Mouse (Mus musculus) intestine, embryonic 14.5 days (tissue): ENCODE data around the gene Vwa3a. TPM values are rescaled to one million over a fixed set of nuclear protein-coding genes. Genes with fewer than 3 reads are reported as not detected.

Experiments
- ATAC-seq: fragments of 200-750 bp; cut with Nextera tagmentation; replicated peaks from 2 replicates; pipeline ENCODE4 v1.8.0; 2017; ENCODE audit warnings: low read depth, moderate number of reproducible peaks, moderate TSS enrichment, moderate library complexity; ENCODE audit not compliant: low FRiP score, low TSS enrichment
- DNase-seq: peaks from one replicate; pipeline ENCODE4 v3.0.0-alpha.2; 2018; ENCODE audit warnings: low spot score
- H3K27ac ChIP-seq: fragments of 300-500 bp; sonication (generic); 2 replicates; pipeline ENCODE4 v1.5.1; 2014; ENCODE audit warnings: low read depth, mild to moderate bottlenecking, control low read depth
- H3K27me3 ChIP-seq: fragments of 300-500 bp; sonication (generic); replicated peaks from 2 replicates; pipeline ENCODE4 v1.6.1; 2014; ENCODE audit warnings: low read length, control low read depth; ENCODE audit not compliant: control insufficient read depth, insufficient read depth
- H3K36me3 ChIP-seq: fragments of 300-500 bp; sonication (generic); 2 replicates; pipeline ENCODE4 v1.6.1; 2014; ENCODE audit warnings: low read length, control low read depth; ENCODE audit not compliant: control insufficient read depth, insufficient read depth
- H3K4me1 ChIP-seq: fragments of 300-500 bp; sonication (generic); replicated peaks from 2 replicates; pipeline ENCODE4 v1.6.1; 2014; ENCODE audit warnings: low read length, control low read depth, mixed read lengths; ENCODE audit not compliant: control insufficient read depth, insufficient read depth
- H3K4me2 ChIP-seq: fragments of 300-500 bp; sonication (generic); 2 replicates; pipeline ENCODE4 v1.6.1; 2014; ENCODE audit warnings: low read length
- H3K4me3 ChIP-seq: fragments of 300-500 bp; sonication (generic); 2 replicates; pipeline ENCODE4 v1.5.1; 2014; ENCODE audit warnings: low read depth, low read length, control low read depth, mixed read lengths
- H3K9ac ChIP-seq: fragments of 300-500 bp; sonication (generic); 2 replicates; pipeline ENCODE4 v1.6.1; 2014; ENCODE audit warnings: mild to moderate bottlenecking, low read length
- H3K9me3 ChIP-seq: fragments of 300-500 bp; sonication (generic); 2 replicates; pipeline ENCODE4 v1.6.1; 2016; ENCODE audit warnings: low read length, control low read depth; ENCODE audit not compliant: control insufficient read depth
- WGBS: fragments of 180-500 bp; shearing (Covaris S2); extraction: QIAGEN DNeasy Blood & Tissue Kit; methylation state at CpG from one replicate; pipeline ENCODE4 v1.1.7; 2014; 5-methylcytosine and 5-hydroxymethylcytosine counted together
- polyA plus RNA-seq: library from polyadenylated mRNA; unstranded; fragments of >200 nt; fragmentation: Nextera tagmentation; extraction: Ambion mirVana; gene quantifications from 2 replicates; pipeline ENCODE4 v1.2.1, GENCODE M21; 2014

Gene Vwa3a
- polyA plus RNA-seq, 1 experiment from 2014 or later = 0.32 TPM

GRCm38 (mm10) chr7:120732906-120733305 lies 6.2 kb upstream of the Vwa3a start:
- no peak overlapping the region for H3K4me2 ChIP-seq
- ATAC-seq = peak; percentile 70; the same call in 1 of the 2 replicates
- H3K4me1 ChIP-seq = 0 out of 2 replicates have a peak, but pooled peaks cover 8% of the 10 kb centered on the region
- peak overlapping the region; percentile 34 for H3K27ac ChIP-seq
- 37% methylated on average over 7 of the region's 7 CpGs for WGBS
- DNase-seq = no peak
- H3K4me3 ChIP-seq = no peak overlapping the region
- H3K36me3 ChIP-seq = peaks cover 24% of the 10 kb centered on the region
- H3K9me3 ChIP-seq = no peaks in the 10 kb centered on the region
- no peaks in the 10 kb centered on the region for H3K27me3 ChIP-seq
- H3K9ac ChIP-seq = no peak overlapping the region

- H3K27me3 ChIP-seq = no peaks in the 10 kb centered on the region
- H3K9me3 ChIP-seq = no peaks in the 10 kb centered on the region
- 0 out of 2 replicates have a peak, but pooled peaks cover 5% of the 10 kb centered on the region for H3K4me1 ChIP-seq
- DNase-seq (no peak), ATAC-seq (no peak)
- H3K36me3 ChIP-seq = 0 out of 2 replicates have a peak, but pooled peaks cover 2% of the 10 kb centered on the region
- 13% methylated on average over 5 of the region's 5 CpGs for WGBS
- no peak overlapping the region for H3K27ac ChIP-seq
- H3K4me3 ChIP-seq = no peak overlapping the region
- H3K9ac ChIP-seq = no peak overlapping the region
- no peak overlapping the region for H3K4me2 ChIP-seq
Observed at GRCm38 (mm10) chr7:120739558-120740101, 512 bp downstream of the Vwa3a start.

- WGBS = 74% methylated on average over 14 of the region's 14 CpGs
- no peak overlapping the region for H3K4me2 ChIP-seq
- ATAC-seq (no peak), DNase-seq (no peak)
- no peaks in the 10 kb centered on the region for H3K27me3 ChIP-seq
- no peak overlapping the region for H3K4me3 ChIP-seq
- no peaks in the 10 kb centered on the region for H3K9me3 ChIP-seq
- H3K27ac ChIP-seq = no peak overlapping the region
- H3K4me1 ChIP-seq = 0 out of 2 replicates have a peak, but pooled peaks cover 5% of the 10 kb centered on the region
- H3K9ac ChIP-seq = no peak overlapping the region
- no peaks in the 10 kb centered on the region for H3K36me3 ChIP-seq
Observed at GRCm38 (mm10) chr7:120743366-120744351, 4.5 kb downstream of the Vwa3a start.

GRCm38 (mm10) chr7:120744606-120745005 lies 5.5 kb downstream of the Vwa3a start:
- no peak overlapping the region for H3K27ac ChIP-seq
- DNase-seq (no peak), ATAC-seq (no peak)
- no peaks in the 10 kb centered on the region for H3K9me3 ChIP-seq
- no peak overlapping the region for H3K4me3 ChIP-seq
- H3K4me2 ChIP-seq = no peak overlapping the region
- H3K36me3 ChIP-seq = no peaks in the 10 kb centered on the region
- H3K9ac ChIP-seq = no peak overlapping the region
- H3K27me3 ChIP-seq = no peaks in the 10 kb centered on the region
- H3K4me1 ChIP-seq = 0 out of 2 replicates have a peak, but pooled peaks cover 3% of the 10 kb centered on the region
- WGBS = 89% methylated on average over 6 of the region's 6 CpGs

GRCm38 (mm10) chr7:120746029-120746428 lies 6.9 kb downstream of the Vwa3a start:
- WGBS = 62% methylated on average over 3 of the region's 3 CpGs
- Histone ChIP-seq H3K4me1 (no peaks in the 10 kb centered on the region), H3K9me3 (no peaks in the 10 kb centered on the region), H3K4me2 (no peak overlapping the region), H3K27ac (no peak overlapping the region), H3K36me3 (no peaks in the 10 kb centered on the region), H3K27me3 (no peaks in the 10 kb centered on the region), H3K4me3 (no peak overlapping the region), H3K9ac (no peak overlapping the region)
- DNase-seq = no peak
- ATAC-seq = no peak

GRCm38 (mm10) chr7:120746821-120747220 lies 7.7 kb downstream of the Vwa3a start:
- H3K4me1 ChIP-seq = no peaks in the 10 kb centered on the region
- no peaks in the 10 kb centered on the region for H3K27me3 ChIP-seq
- no peak overlapping the region for H3K4me3 ChIP-seq
- no peak overlapping the region for H3K4me2 ChIP-seq
- DNase-seq (no peak), ATAC-seq (no peak)
- H3K36me3 ChIP-seq = no peaks in the 10 kb centered on the region
- no peaks in the 10 kb centered on the region for H3K9me3 ChIP-seq
- no peak overlapping the region for H3K9ac ChIP-seq
- 84% methylated on average over 5 of the region's 5 CpGs for WGBS
- H3K27ac ChIP-seq = no peak overlapping the region

GRCm38 (mm10) chr7:120748478-120748877 lies 9.4 kb downstream of the Vwa3a start:
- no peak for ATAC-seq
- H3K27me3 ChIP-seq = no peaks in the 10 kb centered on the region
- H3K4me2 ChIP-seq = no peak overlapping the region
- H3K27ac ChIP-seq = no peak overlapping the region
- no peak overlapping the region for H3K9ac ChIP-seq
- DNase-seq = no peak
- H3K4me1 ChIP-seq = no peaks in the 10 kb centered on the region
- no peaks in the 10 kb centered on the region for H3K36me3 ChIP-seq
- no peaks in the 10 kb centered on the region for H3K9me3 ChIP-seq
- H3K4me3 ChIP-seq = no peak overlapping the region

- H3K4me3 ChIP-seq = no peak overlapping the region
- H3K36me3 ChIP-seq = no peaks in the 10 kb centered on the region
- no peak overlapping the region for H3K27ac ChIP-seq
- no peak overlapping the region for H3K9ac ChIP-seq
- DNase-seq = no peak
- H3K4me1 ChIP-seq = no peaks in the 10 kb centered on the region
- no peaks in the 10 kb centered on the region for H3K27me3 ChIP-seq
- H3K4me2 ChIP-seq = no peak overlapping the region
- ATAC-seq = no peak
- H3K9me3 ChIP-seq = no peaks in the 10 kb centered on the region
Observed at GRCm38 (mm10) chr7:120751330-120751729, 12.2 kb downstream of the Vwa3a start.
